Mouse (Mus musculus) granulocyte monocyte progenitor cell, adult 5-6 weeks (primary cell): ENCODE results near the gene Gm4498. TPM values are rescaled to one million over a fixed set of nuclear protein-coding genes. Genes with fewer than 3 reads are reported as not detected.
"Not testable (repeated sequence)": the region's sequence is repeated elsewhere in the genome, so short reads cannot be mapped to it uniquely, and the experiment has no call there.

Experiments
- ATAC-seq: replicated peaks from 2 replicates; pipeline ENCODE4 v1.8.0; 2016; ENCODE audit warnings: mild to moderate bottlenecking, moderate TSS enrichment, inconsistent platforms; ENCODE audit not compliant: poor library complexity, severe bottlenecking
- total RNA-seq, 2 experiments: library from RNA; stranded (forward) in 1 of 2; stranded (reverse) in 1 of 2; fragments of 200-712, 200-1000 nt in 1 of 2; fragments of >200 nt in 1 of 2; fragmentation: Nextera tagmentation in 1 of 2; gene quantifications; 2 replicates each; pipeline ENCODE4 v1.2.3; 2014 to 2017

Gene Gm4498
- total RNA-seq (2014; fragmentation: Nextera tagmentation), result not detected in 2 replicates
- not detected in 2 replicates for total RNA-seq (2017)

GRCm38 (mm10) chr7:20233728-20234127 lies at the start of gene Gm4498:
Gene Gm4498 (minus strand): TSS chr7:20233828.
- ATAC-seq, result not testable (repeated sequence)

- ATAC-seq, result not testable (repeated sequence)
Measured at GRCm38 (mm10) chr7:20262734-20263133, 29.1 kb upstream of the Gm4498 start, which contains the start of gene Gm5890. Gene Gm5890 (minus strand): TSS chr7:20262834.

- not testable (repeated sequence) for ATAC-seq
Measured at GRCm38 (mm10) chr7:20205507-20205906, 28.1 kb downstream of the Gm4498 start, which contains the start of gene Gm6164. Gene Gm6164 (minus strand): TSS chr7:20205607.

GRCm38 (mm10) chr7:20193410-20193809 lies 40.2 kb downstream of the Gm4498 start, which contains the start of gene Vmn1r95:
Gene Vmn1r95 (plus strand): TSS chr7:20193710.
- ATAC-seq, result not testable (repeated sequence)

Other genes with a start within 250 kb of the Gm4498 start
- gene Nlrp9b, start 242.4 kb downstream of the Gm4498 start, total RNA-seq (2014; fragmentation: Nextera tagmentation), result not detected in 2 replicates
- not detected in 2 replicates for gene Nlrp9b, start 242.4 kb downstream of the Gm4498 start, total RNA-seq (2017)
- gene Vmn1r91, start 134.1 kb downstream of the Gm4498 start, total RNA-seq (2014; fragmentation: Nextera tagmentation), result not detected in 2 replicates
- not detected in 2 replicates for gene Vmn1r91, start 134.1 kb downstream of the Gm4498 start, total RNA-seq (2017)
- not detected in 2 replicates for gene Gm16442, start 111.2 kb downstream of the Gm4498 start, total RNA-seq (2014; fragmentation: Nextera tagmentation)
- not detected in 2 replicates for gene Gm16442, start 111.2 kb downstream of the Gm4498 start, total RNA-seq (2017)
- not detected in 2 replicates for gene Vmn1r93, start 94.7 kb downstream of the Gm4498 start, total RNA-seq (2014; fragmentation: Nextera tagmentation)
- gene Vmn1r93, start 94.7 kb downstream of the Gm4498 start, total RNA-seq (2017), result not detected in 2 replicates
- gene Vmn1r94, start 65.5 kb downstream of the Gm4498 start, total RNA-seq (2014; fragmentation: Nextera tagmentation), result not detected in 2 replicates
- not detected in 2 replicates for gene Vmn1r94, start 65.5 kb downstream of the Gm4498 start, total RNA-seq (2017)
- gene Vmn1r95, start 40.1 kb downstream of the Gm4498 start, total RNA-seq (2014; fragmentation: Nextera tagmentation), result not detected in 2 replicates
- gene Vmn1r95, start 40.1 kb downstream of the Gm4498 start, total RNA-seq (2017), result not detected in 2 replicates
- not detected in 2 replicates for gene Gm6164, start 28.2 kb downstream of the Gm4498 start, total RNA-seq (2014; fragmentation: Nextera tagmentation)
- not detected in 2 replicates for gene Gm6164, start 28.2 kb downstream of the Gm4498 start, total RNA-seq (2017)
- not detected in 2 replicates for gene Gm5890, start 29.0 kb upstream of the Gm4498 start, total RNA-seq (2014; fragmentation: Nextera tagmentation)
- gene Gm5890, start 29.0 kb upstream of the Gm4498 start, total RNA-seq (2017), result not detected in 2 replicates
- not detected in 2 replicates for gene Gm4133, start 100.2 kb upstream of the Gm4498 start, total RNA-seq (2014; fragmentation: Nextera tagmentation)
- not detected in 2 replicates for gene Gm4133, start 100.2 kb upstream of the Gm4498 start, total RNA-seq (2017)
- gene Gm5728, start 141.6 kb upstream of the Gm4498 start, total RNA-seq (2014; fragmentation: Nextera tagmentation), result not detected in 2 replicates
- not detected in 2 replicates for gene Gm5728, start 141.6 kb upstream of the Gm4498 start, total RNA-seq (2017)
- gene Vmn1r100, start 184.1 kb upstream of the Gm4498 start, total RNA-seq (2014; fragmentation: Nextera tagmentation), result not detected in 2 replicates
- gene Vmn1r100, start 184.1 kb upstream of the Gm4498 start, total RNA-seq (2017), result not detected in 2 replicates
- not detected in 2 replicates for gene Vmn1r101, start 208.8 kb upstream of the Gm4498 start, total RNA-seq (2014; fragmentation: Nextera tagmentation)
- gene Vmn1r101, start 208.8 kb upstream of the Gm4498 start, total RNA-seq (2017), result not detected in 2 replicates
- gene Gm10670, start 241.1 kb upstream of the Gm4498 start, total RNA-seq (2014; fragmentation: Nextera tagmentation), result not detected in 2 replicates
- not detected in 2 replicates for gene Gm10670, start 241.1 kb upstream of the Gm4498 start, total RNA-seq (2017)